Mouse (Mus musculus) liver (tissue): ENCODE data around the gene Arhgap27.

Source experiments
- DNase-seq: peaks from one replicate; pipeline ENCODE4 v3.0.0-alpha.2; 2020; ENCODE audit warnings: mixed read lengths

Gene Arhgap27

DNA sequence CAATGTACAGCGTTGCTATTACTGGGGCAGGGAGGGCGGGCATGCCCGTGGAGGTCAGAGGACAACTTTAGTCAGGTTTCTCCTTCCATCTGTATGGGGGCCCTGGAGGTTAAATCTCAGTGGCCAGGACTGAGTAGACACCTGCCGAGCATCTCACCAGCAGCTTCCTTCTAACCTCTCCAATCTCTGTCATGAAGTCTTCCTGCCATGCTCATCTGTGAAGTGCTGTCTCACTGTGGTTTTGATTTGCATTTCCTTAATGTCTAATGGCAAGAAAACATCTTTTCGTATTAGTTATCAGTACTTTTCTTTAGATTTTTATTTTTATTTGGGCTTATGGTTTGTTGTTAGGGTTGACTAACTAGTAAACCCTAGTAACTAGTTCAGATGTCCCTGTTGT is 17.0 kb upstream of the Arhgap27 start:
- DNase-seq: no peak

DNA sequence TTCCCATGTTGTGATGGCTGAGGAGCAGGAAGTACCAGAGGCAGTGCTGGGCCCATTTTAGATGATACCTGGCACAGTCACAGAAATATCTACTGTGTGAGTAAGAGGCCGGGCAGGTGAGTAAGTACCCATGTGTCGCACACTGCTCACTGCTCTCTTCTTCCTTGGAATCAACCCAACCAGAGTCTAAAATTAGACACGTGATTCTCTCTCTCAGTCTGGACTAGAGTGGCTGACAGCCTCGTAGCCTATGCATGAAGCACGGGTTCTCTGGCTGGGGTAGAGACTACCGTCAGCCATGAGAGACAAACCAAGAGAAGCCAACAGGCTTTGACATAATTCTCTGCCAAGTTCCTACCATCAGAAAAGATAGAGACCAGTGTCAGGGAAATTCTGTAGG is 14.8 kb upstream of the Arhgap27 start:
- no peak for DNase-seq

DNA sequence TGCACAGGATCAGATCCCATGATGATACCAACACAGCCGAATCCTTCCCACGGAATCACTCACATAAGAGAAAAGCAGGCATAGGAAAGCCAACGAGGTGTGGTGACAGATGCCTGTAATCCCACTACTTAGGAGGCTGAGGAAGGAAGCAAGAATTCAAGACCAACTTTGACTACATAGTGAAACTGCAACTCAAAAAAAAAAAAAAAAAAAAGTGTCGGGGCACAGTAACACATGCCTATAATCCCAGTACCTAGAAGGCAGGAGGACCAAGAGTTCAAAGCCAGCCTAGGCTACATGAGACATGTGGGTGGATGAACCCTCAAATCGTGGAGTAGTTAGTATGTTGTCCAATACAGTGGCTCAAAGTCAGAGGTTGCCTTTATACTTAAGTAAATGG is 12.3 kb upstream of the Arhgap27 start:
- no peak for DNase-seq

DNA sequence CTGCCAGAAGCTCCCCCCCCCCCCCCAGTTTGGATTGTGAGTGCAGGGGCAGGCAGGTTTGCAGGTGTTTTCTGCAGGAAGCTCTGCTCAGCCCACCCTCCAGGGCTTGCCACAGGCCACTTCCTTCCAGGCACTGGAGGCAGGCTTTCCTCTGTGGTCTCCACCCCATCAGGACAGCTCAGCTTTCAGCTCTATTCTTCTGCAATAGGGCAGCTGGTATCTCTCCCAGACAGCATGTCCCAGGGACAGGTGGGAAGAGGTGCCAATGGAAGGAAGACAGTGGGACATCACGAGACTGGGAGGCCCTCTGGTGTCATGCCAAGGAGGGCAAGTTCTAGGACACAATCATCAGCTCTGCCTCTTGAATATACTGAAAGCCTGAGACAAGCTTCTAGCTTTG is 11.8 kb upstream of the Arhgap27 start:
- DNase-seq: no peak

DNA sequence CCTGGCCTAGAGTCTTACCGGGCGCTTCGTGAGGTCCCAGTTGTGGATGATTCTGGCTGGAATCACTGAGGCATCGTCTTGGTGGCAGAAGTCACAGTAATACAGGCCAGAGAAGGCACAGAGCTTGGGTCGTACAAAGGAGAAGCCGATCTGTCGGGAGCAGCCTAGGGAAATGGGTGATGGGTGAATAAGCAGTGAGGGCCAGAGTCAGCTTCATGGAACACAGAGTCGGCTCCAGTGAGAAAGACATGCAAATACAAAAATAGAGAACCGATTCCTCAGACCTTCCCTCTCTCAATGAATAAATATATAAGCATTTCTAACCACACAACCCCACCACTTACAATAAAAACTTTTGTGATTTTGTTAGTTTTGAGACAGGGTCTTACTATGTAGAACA is 10.4 kb upstream of the Arhgap27 start:
- DNase-seq: no peak

DNA sequence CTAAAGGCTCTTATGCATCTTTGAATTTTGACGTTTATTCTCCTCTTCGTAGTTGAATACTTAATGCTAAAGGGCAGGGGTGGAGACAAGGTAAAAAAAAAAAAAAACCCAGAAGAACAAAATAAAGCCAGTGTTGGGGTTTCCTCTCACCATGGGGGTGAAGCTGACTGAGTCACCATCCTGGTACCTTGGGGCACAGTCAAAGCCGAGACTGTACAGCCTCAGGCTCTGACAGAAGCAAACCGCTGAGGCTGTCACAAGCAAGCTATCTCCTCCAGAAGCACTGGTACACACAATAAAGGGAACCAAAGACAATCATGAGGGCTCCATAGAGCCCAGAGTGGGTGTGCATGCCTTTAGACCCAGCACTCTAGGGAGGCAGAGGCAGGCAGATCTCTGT is 9.1 kb upstream of the Arhgap27 start:
- no peak for DNase-seq

- no peak for DNase-seq
These were observed 8.6 kb upstream of the Arhgap27 start for GRCm38 (mm10) chr11:103372068-103372467.

DNA sequence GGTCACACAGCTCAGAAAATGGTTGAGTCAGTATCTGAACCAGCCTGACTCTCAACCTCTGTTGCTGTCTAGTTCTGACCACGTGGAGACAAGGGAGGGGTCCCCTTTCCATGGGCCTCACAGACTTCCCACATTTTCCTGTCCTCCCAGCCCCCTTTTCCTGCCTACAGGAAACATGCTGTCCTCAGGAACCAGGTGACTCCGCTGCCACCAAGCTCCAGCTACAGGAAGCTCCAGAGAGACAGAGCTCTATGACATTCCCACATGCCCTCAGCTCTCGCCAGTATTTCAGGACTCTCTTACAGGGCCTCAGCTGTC is 7.7 kb upstream of the Arhgap27 start:
- no peak for DNase-seq

DNA sequence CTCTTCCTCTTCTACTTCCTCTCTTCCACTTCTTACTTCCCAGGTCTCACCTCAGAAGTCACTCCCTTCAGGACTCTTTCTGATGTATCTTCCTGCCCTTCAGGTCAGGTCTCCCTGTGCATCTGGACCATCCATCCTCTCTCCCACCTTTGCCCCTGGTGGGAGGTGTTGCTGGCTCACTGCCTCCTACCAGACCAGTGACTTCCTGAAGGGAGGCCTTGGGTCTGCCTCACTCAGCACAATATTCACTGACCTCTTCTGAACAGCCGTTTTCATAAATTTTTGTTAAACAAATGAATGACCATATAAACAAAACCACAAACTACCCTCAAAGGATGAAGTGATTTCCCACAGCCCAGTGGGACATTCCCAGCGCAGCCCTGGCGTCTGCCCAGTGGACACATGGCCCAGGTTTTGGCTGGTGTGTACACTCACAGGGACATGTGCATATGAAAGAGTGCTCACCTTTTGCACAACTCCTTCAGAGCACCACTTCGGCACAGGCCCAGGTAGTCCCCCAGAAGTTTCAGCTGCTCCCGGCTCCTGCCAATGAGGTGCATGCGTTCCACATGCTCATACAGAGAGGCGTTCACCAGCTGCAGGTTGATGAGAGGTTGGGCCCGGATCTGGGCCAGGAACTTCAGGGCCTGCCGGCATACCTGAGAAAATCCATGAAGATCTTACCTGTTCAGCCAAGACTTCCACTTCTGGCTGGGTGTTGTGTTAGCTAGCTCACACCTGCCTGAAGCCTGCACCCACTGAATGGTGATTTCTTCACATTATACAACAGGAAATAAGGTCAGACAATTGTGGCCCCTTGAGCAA is 7.1 kb upstream of the Arhgap27 start:
- no peak for DNase-seq

DNA sequence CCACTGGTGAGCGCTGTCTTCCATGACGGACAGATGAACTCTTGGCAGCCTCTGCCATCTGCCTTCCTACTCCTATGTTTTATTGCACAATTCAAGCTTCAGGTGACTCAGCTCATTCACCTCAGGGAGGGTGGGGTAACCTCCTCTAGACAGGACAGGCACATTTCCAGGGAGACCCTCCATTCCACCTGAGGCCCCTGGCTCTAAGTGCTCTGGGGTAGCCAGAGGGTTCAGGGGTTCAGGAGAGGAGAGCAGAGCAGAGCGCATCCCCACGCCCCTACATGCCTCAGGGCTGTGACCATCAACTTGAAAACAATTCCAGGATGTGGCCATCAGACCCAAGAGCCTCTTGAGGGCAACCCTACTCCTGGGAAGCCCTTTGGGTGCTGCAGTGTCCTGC is 2.0 kb upstream of the Arhgap27 start:
- no peak for DNase-seq

- DNase-seq: no peak
These were observed 1.5 kb upstream of the Arhgap27 start for GRCm38 (mm10) chr11:103365022-103365421.

GRCm38 (mm10) chr11:103364335-103364734 is 843 bp upstream of the Arhgap27 start:
- no peak for DNase-seq

DNA sequence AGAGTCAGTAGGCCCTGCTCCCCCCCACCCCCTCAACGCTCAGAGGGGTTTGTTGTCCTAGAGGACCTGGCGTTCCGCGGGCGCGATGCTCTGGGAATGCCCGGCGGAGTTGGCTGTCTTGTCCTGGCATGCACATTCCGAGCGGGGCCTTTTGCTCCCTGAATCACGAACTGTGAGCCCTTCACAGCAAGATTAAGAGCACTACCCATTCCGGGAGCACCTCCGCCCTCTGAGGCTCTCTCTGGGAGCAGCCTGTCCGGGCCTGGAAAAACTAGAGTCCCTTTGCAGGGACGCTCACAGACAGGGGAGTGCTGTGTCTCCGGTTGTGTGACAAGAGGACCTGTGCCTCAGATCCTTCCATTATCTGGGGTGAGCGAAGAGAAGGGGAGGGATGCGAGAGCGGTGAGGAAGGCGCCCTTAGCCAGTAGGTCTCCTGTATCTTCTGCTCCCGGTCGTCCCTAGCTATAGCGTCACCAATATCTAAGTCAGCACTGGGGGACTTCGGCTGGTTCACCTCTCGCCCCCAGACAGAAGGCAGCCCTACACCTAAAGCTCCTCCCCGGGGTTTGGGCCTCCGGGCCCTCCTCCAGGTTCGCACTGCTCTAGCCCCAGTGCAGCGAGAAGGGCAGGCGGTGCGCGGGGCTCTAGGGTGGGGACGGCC is 841 bp downstream of the Arhgap27 start:
- DNase-seq: no peak

DNA sequence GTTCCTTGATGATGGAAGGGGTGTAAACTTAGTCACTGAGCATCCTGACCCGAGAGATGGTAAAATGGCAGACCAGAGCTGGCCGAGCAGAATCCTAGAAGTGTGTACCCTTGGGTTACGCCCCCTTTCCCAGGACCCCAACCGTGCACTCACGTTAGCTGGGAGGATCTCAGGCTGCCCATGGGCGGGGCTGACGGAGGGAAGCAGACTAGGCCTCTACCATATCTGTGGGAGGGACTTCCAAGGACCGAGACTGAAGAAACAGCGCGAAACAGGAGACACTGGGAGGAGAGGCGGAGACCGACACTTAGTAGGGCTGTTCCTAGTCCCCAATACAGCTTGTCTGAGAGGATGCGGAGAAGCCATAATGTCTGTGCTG is 1.4 kb downstream of the Arhgap27 start:
- peak; percentile 52 for DNase-seq

DNA sequence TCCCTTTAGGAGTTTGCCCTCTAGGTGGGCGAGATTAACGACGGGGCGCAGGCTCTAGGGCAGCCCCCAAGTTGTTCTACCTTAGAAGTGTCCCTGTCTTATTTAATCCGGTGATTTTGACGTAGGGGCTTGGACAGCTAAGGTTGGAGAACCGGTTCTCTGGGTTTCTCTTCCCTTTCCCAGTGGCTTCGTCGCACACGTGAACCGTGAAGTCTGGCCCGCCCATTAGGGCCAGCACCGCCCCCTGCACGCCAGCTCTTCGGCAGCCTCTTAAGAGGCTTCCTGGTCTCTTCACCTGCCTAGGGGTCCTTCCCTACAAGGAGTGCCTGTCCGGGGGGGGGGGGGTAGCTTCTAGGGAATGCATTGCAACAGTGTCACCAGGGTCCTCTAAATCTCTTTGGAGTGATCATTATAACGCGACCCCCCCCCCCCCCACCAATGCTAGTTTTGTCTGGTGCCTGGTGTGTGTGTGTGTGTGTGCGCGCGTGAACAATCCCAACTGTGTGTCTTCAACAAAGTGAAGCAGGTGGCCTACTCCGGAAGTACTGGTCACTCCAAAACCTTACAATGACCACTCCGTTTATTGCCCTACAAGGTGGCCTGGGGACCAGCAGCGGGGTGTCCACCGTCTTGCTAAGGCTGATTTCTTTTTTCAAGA is 2.0 kb downstream of the Arhgap27 start:
- DNase-seq: peak; percentile 32

GRCm38 (mm10) chr11:103360661-103361081 is 2.8 kb downstream of the Arhgap27 start:
- no peak for DNase-seq

DNA sequence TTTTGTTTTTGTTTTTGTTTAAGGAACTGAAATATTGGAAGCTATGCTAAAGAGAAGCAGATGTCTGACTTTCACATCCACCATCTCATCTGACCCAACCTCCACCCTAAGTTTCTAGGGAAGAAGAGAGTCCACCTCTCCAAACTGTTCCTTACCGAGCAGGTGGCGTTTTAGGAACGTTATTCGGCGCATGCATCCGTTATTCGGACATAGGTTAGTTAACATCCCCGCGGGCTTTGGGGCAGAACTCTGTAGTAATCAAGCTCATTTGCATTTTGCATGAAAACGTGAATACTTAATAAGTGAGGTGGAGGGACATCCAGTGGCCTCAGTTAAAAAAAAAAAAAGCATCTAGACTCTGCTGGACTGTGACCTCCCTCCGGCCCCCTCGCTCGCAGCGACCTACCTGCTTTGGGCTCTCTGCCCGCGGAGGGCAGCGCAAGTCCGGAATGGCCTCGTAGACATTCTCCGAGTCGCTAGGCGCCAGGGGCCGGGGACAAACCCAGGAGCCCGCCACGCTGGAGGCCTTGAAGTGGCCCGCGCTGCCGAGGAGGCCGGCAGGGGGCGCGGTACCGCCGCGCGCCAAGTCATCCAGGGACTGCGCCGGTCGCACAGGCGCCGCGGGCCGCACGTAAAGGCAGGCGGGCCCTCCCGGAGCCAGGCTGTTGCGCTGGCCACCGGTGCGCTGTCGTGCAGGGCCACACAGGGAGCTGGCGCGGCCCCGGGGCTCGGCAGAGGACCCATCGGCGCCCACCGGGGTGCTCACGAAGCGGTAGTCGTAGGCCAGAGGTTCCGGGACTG is 3.5 kb downstream of the Arhgap27 start:
- DNase-seq: peak; percentile 80

DNA sequence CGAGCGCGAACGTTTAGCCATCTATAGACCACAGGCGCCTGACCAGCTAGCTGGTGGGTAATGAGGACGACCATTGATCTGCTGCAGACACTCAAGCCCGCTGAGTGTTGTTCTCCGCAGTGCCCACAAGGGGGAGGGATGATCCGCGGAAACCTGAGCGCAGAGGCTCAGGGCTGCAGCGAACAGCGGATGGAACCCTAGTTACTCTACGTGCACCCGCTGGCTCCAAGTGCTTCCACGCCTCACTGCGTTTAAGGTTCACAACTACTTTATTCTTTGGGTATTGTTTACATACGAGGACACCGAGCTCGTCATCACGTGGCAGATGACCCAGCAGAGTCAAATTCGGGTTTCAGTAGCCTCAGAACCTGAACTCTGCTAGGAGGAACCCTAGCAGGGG is 4.4 kb downstream of the Arhgap27 start:
- peak; percentile 69 for DNase-seq

- DNase-seq: no peak
These were observed 5.2 kb downstream of the Arhgap27 start for GRCm38 (mm10) chr11:103358316-103358715.

GRCm38 (mm10) chr11:103357710-103358109 is 5.8 kb downstream of the Arhgap27 start:
- DNase-seq: no peak

DNA sequence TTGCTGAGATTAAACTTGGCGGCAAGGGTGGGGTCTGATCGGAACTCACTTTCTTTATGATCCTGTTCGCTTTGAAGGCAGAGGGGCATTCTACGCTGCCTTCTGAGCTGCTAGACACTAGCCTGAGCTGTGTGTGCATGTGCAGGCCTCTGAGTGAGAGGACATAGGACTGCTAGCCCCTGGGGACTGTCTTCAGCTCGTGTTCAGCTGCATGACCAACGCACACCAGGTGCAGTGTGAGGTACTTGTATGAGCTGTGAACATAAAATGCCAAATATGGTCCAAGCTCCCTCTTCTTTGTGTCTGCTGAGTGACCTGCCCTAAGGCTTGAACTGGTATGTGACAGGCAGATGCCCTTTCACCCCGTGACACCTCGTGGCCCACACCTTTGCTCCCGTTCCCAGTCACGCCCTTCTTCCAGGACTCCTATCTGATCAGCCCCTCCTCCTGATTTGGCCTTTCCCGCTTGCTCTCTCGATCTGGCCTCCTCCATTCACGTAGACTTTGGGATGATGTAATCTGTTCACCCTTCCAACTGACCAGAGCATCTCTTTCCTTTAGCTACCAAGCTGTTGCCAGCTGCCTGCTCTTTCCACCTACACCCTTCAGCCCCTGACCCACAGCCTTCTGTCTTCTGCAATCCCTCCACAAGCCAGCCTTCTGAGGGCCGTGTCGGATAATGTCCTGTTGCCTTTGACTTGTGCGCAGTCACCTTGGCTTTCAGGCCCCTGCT is 6.4 kb downstream of the Arhgap27 start:
- DNase-seq: no peak

GRCm38 (mm10) chr11:103356032-103356571 is 7.4 kb downstream of the Arhgap27 start:
- no peak for DNase-seq
